15 mouse cellular contexts compared by ENCODE assay signal in the genomic region with DNA sequence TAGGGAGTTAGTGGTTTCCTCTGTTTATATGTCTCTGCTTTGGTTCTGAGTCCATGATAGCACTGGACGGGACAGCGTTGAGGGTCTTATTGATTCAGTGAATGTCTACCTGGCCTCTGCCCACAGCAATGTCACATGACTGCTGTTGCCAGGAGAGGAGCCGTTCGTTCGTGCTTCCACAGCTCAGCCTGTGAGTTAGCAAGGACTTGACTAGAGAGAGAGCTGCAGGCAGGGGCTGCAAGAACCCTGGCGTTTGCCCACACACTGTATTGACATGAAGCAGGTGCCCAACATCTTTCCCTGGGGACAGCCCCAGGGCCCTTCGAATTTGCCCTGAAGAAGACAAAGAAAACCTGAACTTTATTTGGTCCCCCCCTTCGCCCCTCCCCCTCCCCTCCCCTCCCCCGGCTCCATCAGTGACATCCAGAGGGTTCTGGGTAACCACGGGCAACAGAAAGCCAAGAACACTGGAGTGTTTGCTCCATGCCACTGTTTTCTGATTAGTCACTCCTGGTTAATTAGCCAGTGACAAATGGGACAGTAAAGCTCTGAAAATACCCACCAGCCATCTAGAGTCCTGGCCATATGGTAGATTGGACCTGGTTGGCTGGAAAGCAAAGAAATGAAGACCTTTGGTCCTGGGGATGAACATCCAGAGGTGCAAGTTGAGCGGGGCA.
DNase-seq lines count a peak whose midpoint lies in the region; ATAC-seq lines count a peak whose summit lies in the region.
"Had no signal": no experiment of that assay in that cellular context is flagged by ENCODE, and none has a peak within 500 bp of the region (broad histone marks: within the 10 kb centered on the region; RNA-seq: fewer than 3 reads in every experiment).

No protein-coding gene starts in this region.

- no peak overlapping the region for H3K4me3 ChIP-seq in kidney, embryonic 14.5 days (ENCODE audit: low read length)
- no peak overlapping the region for H3K4me3 ChIP-seq in forebrain, embryonic 14.5 days (ENCODE audit: low read depth, low read length)
- H3K4me3 ChIP-seq in midbrain, embryonic 13.5 days (replicated peaks): no peak overlapping the region
- H3K4me3 ChIP-seq: embryonic facial prominence, embryonic 13.5 days; gastrocnemius, adult 2 months; heart, embryonic 15.5 days; limb, embryonic 12.5 days had no signal

- DNase-seq in kidney, adult 9 months: peak; percentile 47
- peak; percentile 42 for DNase-seq in forebrain, embryonic 14.5 days (ENCODE audit: low spot score)
- peak; percentile 28 for DNase-seq in liver
- no peak for DNase-seq in cerebellum, adult 9-10 months
- no peak for DNase-seq in adipocyte (ENCODE audit: low spot score)
- DNase-seq: adrenal gland, postnatal 10 days; cerebellum, adult 18-20 months; gastrocnemius, adult 2 months had no signal

- no peak overlapping the region for H3K4me2 ChIP-seq in kidney, embryonic 14.5 days (replicated peaks; ENCODE audit: low read depth, low read length)
- H3K4me2 ChIP-seq in forebrain, embryonic 14.5 days (ENCODE audit: low read length): no peak overlapping the region
- H3K4me2 ChIP-seq in midbrain, embryonic 13.5 days (replicated peaks): no peak overlapping the region; the same call in 1 of the 2 replicates
- H3K4me2 ChIP-seq: embryonic facial prominence, embryonic 13.5 days; heart, embryonic 15.5 days; limb, embryonic 12.5 days had no signal

- no peak for ATAC-seq in kidney, embryonic 14.5 days (ENCODE audit: low FRiP score, low TSS enrichment)
- ATAC-seq in forebrain, embryonic 14.5 days: peak; percentile 47; the same call in 1 of the 2 replicates
- ATAC-seq in midbrain, embryonic 13.5 days: peak; percentile 59; the same call in 1 of the 2 replicates
- no peak for ATAC-seq in monocyte, adult 5-6 weeks (replicated peaks; ENCODE audit: insufficient number of reproducible peaks, low FRiP score, low TSS enrichment, poor library complexity, severe bottlenecking)
- ATAC-seq: Patski had no signal

- H3K27me3 ChIP-seq in kidney, embryonic 14.5 days (ENCODE audit: control insufficient read depth, insufficient read depth, low read length): no peaks in the 10 kb centered on the region
- no peaks in the 10 kb centered on the region for H3K27me3 ChIP-seq in forebrain, embryonic 14.5 days (replicated peaks; ENCODE audit: control insufficient read depth, insufficient read depth, low read length)
- H3K27me3 ChIP-seq in midbrain, embryonic 13.5 days: no peaks in the 10 kb centered on the region
- H3K27me3 ChIP-seq: embryonic facial prominence, embryonic 13.5 days; heart, embryonic 15.5 days; limb, embryonic 12.5 days; Patski had no signal

- H3K4me1 ChIP-seq in kidney, embryonic 14.5 days (ENCODE audit: control insufficient read depth, insufficient read depth, low read length): peaks cover 15% of the 10 kb centered on the region
- H3K4me1 ChIP-seq in forebrain, embryonic 14.5 days (ENCODE audit: control insufficient read depth, insufficient read depth, low read length): peaks cover 11% of the 10 kb centered on the region
- peaks cover 25% of the 10 kb centered on the region for H3K4me1 ChIP-seq in midbrain, embryonic 13.5 days (replicated peaks)

- no peaks in the 10 kb centered on the region for H3K9me3 ChIP-seq in kidney, embryonic 14.5 days (ENCODE audit: control insufficient read depth, low read length)
- H3K9me3 ChIP-seq in forebrain, embryonic 14.5 days (replicated peaks; ENCODE audit: control insufficient read depth, low read length): no peaks in the 10 kb centered on the region
- H3K9me3 ChIP-seq in midbrain, embryonic 13.5 days: no peaks in the 10 kb centered on the region
- H3K9me3 ChIP-seq: embryonic facial prominence, embryonic 13.5 days; heart, embryonic 15.5 days; limb, embryonic 12.5 days had no signal

- no peaks in the 10 kb centered on the region for H3K36me3 ChIP-seq in kidney, embryonic 14.5 days (ENCODE audit: control insufficient read depth, insufficient read depth, low read length)
- no peaks in the 10 kb centered on the region for H3K36me3 ChIP-seq in forebrain, embryonic 14.5 days (ENCODE audit: control insufficient read depth, insufficient read depth, low read length)
- H3K36me3 ChIP-seq in midbrain, embryonic 13.5 days: peaks cover 4% of the 10 kb centered on the region; the same call in 1 of the 2 replicates
- H3K36me3 ChIP-seq: heart, embryonic 15.5 days; limb, embryonic 12.5 days had no signal

- WGBS in kidney, embryonic 14.5 days: 45% methylated on average over 10 of the region's 11 CpGs
- 58% methylated on average over 11 of the region's 11 CpGs for WGBS in forebrain, embryonic 14.5 days
- WGBS in midbrain, embryonic 13.5 days: 49% methylated on average over 11 of the region's 11 CpGs

- no peak overlapping the region for H3K9ac ChIP-seq in kidney, embryonic 14.5 days (ENCODE audit: low read depth, low read length)
- no peak overlapping the region for H3K9ac ChIP-seq in forebrain, embryonic 14.5 days (ENCODE audit: low read length)
- no peak overlapping the region for H3K9ac ChIP-seq in midbrain, embryonic 13.5 days (replicated peaks)
- H3K9ac ChIP-seq: embryonic facial prominence, embryonic 13.5 days; heart, embryonic 15.5 days; limb, embryonic 12.5 days had no signal

- no peak overlapping the region; the same call in 1 of the 2 replicates for H3K27ac ChIP-seq in kidney, embryonic 14.5 days (ENCODE audit: low read depth, low read length)
- peak overlapping the region; percentile 52; the same call in 1 of the 2 replicates for H3K27ac ChIP-seq in forebrain, embryonic 14.5 days (ENCODE audit: low read depth, low read length)
- peak overlapping the region; percentile 40 for H3K27ac ChIP-seq in midbrain, embryonic 13.5 days
- H3K27ac ChIP-seq: embryonic facial prominence, embryonic 13.5 days; gastrocnemius, adult 2 months; heart, embryonic 15.5 days; limb, embryonic 12.5 days had no signal

Comparison
In these comparisons a context has a peak if more than half of its experiments do, and no peak if none do; other contexts are left out.
1. DNase-seq: peak in kidney, adult 9 months (single experiment), forebrain, embryonic 14.5 days (single experiment) and liver (single experiment); none in cerebellum, adult 9-10 months (single experiment) and adipocyte (single experiment).
2. ATAC-seq: peak in forebrain, embryonic 14.5 days (single experiment) and midbrain, embryonic 13.5 days (single experiment); none in kidney, embryonic 14.5 days (single experiment) and monocyte, adult 5-6 weeks (single experiment).